Mouse (Mus musculus) heart, postnatal 0 days (tissue): ENCODE results near the gene Tbcd. TPM values are rescaled to one million over a fixed set of nuclear protein-coding genes. Genes with fewer than 3 reads are reported as not detected.

Experiments
- ATAC-seq: fragments of 200-750 bp; cut with Nextera tagmentation; 2 replicates; pipeline ENCODE4 v1.8.0; 2017; ENCODE audit warnings: low read depth, moderate number of reproducible peaks, moderate library complexity; ENCODE audit not compliant: insufficient read depth
- DNase-seq: peaks from one replicate; pipeline ENCODE4 v3.0.0-alpha.2; 2016; ENCODE audit warnings: low spot score
- H3K27ac ChIP-seq: fragments of 300-500 bp; sonication (generic); 2 replicates; pipeline ENCODE4 v1.5.1; 2014; ENCODE audit warnings: low read depth, mild to moderate bottlenecking
- H3K27me3 ChIP-seq: fragments of 300-500 bp; sonication (generic); 2 replicates; pipeline ENCODE4 v1.6.1; 2014; ENCODE audit warnings: low read length, mixed read lengths; ENCODE audit not compliant: control insufficient read depth, insufficient read depth
- H3K36me3 ChIP-seq: fragments of 300-500 bp; sonication (generic); replicated peaks from 2 replicates; pipeline ENCODE4 v1.6.1; 2014; ENCODE audit warnings: low read length, mixed read lengths; ENCODE audit not compliant: control insufficient read depth, insufficient read depth
- H3K4me1 ChIP-seq: fragments of 300-500 bp; sonication (generic); 2 replicates; pipeline ENCODE4 v1.6.1; 2014; ENCODE audit warnings: antibody characterized with exemption; ENCODE audit not compliant: control insufficient read depth, insufficient read depth
- H3K4me2 ChIP-seq: fragments of 300-500 bp; sonication (generic); 2 replicates; pipeline ENCODE4 v1.6.1; 2014; ENCODE audit warnings: low read depth, mild to moderate bottlenecking, low read length, moderate library complexity
- H3K4me3 ChIP-seq: fragments of 300-500 bp; sonication (generic); 2 replicates; pipeline ENCODE4 v1.5.1; 2014; ENCODE audit warnings: low read depth, low read length
- H3K9ac ChIP-seq: fragments of 300-500 bp; sonication (generic); replicated peaks from 2 replicates; pipeline ENCODE4 v1.6.1; 2014; ENCODE audit warnings: low read depth, low read length, mixed read lengths
- H3K9me3 ChIP-seq: fragments of 300-500 bp; sonication (generic); replicated peaks from 2 replicates; pipeline ENCODE4 v1.6.1; 2016; ENCODE audit warnings: low read length; ENCODE audit not compliant: control insufficient read depth
- CTCF ChIP-seq: IDR thresholded peaks from 2 replicates; pipeline ENCODE4 v1.5.1; 2016; ENCODE audit warnings: antibody characterized with exemption, control low read depth, low read depth
- EP300 ChIP-seq: IDR thresholded peaks from 2 replicates; pipeline ENCODE4 v1.6.1; 2016; ENCODE audit warnings: antibody characterized with exemption, low read depth
- WGBS: fragments of 180-500 bp; shearing (Covaris S2); extraction: QIAGEN DNeasy Blood & Tissue Kit; methylation state at CpG from one replicate; pipeline ENCODE4 v1.1.7; 2014; 5-methylcytosine and 5-hydroxymethylcytosine counted together
- polyA plus RNA-seq: library from polyadenylated mRNA; unstranded; fragments of >200 nt; fragmentation: Nextera tagmentation; extraction: Ambion mirVana; gene quantifications from 2 replicates; pipeline ENCODE4 v1.2.1, GENCODE M21; 2015
- total RNA-seq: library from RNA; depleted of rRNA; stranded (reverse); fragments of >200 nt; gene quantifications from 2 replicates; pipeline ENCODE4 v1.2.3, GENCODE M21; 2014; ENCODE audit warnings: low replicate concordance

The Tbcd gene
- total and polyA plus RNA-seq, 2 experiments from 2014 or later: 16.1 to 29.1 TPM

DNA sequence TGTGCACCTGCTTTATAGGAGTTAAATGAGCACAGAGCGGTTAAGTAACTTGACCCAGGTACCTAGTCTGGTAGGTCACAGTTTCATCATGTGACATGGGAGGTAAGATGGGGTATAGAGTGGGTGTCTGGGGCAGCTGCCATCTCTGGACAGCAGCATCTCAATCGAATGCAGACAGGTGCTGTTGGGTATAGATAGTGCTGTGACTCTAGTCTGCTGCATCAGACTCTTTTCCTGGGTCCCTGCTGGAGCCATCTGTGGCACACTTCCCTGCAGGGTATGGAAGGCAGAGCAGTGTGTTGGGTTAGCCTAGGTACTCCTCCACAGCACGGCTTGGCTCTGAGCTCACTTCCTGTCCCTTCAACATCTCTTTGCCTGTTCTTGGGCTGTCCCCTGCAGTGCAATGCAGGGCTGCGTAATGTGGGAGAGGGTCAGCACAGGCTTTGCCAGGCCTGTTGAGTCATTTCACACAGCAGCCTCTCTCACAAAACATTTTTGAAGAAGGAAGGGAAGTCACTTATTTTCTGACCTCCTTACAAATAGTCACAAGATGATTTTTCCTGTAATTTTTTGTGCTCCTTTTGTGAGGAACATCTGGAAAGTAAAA, 70.5 kb downstream of the Tbcd start:
- Histone ChIP-seq H3K27ac (no peak overlapping the region), H3K9me3 (no peaks in the 10 kb centered on the region), H3K4me2 (no peak overlapping the region), H3K36me3 (no peaks in the 10 kb centered on the region), H3K9ac (no peak overlapping the region), H3K27me3 (no peaks in the 10 kb centered on the region), H3K4me3 (no peak overlapping the region), H3K4me1 (peaks cover 5% of the 10 kb centered on the region; the same call in 1 of the 2 replicates)
- TF ChIP-seq CTCF: no peak
- no peak for TF ChIP-seq EP300
- ATAC-seq (no peak), DNase-seq (no peak)
- WGBS: 68% methylated on average over 4 of the region's 4 CpGs

DNA sequence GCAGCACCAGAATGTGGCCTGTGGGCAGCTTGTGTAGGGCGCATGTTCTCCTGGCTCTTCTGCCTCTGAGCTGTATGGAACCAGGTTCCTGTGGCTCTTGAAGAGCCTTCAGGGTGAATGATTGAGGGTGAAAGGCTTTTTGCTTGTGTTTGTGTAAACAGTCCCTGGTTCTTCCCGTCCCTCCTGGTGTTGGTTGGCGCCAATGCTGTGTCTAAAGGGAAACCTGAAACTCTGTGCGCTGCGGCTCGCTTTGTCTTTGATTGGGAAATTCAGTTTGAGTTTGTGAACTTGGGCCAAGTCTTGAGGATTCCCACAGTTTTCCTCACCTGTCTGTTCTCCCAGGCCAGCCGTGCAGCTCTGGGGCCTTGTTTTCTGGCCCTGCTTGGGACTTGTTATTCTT, 72.4 kb downstream of the Tbcd start:
- H3K9me3 ChIP-seq: no peaks in the 10 kb centered on the region
- ATAC-seq: no peak
- H3K4me2 ChIP-seq: no peak overlapping the region
- no peaks in the 10 kb centered on the region for H3K4me1 ChIP-seq
- no peak overlapping the region for H3K4me3 ChIP-seq
- H3K27me3 ChIP-seq: no peaks in the 10 kb centered on the region
- no peak for DNase-seq
- H3K36me3 ChIP-seq: no peaks in the 10 kb centered on the region
- no peak for TF ChIP-seq EP300
- no peak for TF ChIP-seq CTCF
- no peak overlapping the region for H3K9ac ChIP-seq
- WGBS: 96% methylated on average over 7 of the region's 7 CpGs
- no peak overlapping the region for H3K27ac ChIP-seq

DNA sequence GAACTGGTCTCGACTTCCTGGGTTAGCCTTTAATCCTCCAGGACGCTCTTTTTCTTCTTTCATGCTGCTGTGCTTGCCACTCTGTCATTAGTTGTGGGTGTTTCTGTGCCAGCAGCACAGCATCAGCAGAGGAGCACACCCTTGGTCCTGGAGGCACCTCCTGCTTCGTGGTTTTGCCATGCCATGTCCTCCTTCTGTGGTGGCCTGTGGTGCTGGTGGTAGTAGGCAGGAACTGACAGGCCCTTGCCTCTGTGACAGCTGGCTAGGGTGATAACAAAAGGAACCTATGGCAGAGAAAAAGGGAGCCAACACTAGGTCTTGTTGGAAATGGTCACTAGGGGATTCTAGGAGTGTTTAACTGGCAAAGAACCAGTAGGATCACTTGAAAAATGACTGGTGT, 78.0 kb downstream of the Tbcd start:
- H3K4me1 ChIP-seq: no peaks in the 10 kb centered on the region
- 89% methylated on average over 3 of the region's 3 CpGs for WGBS
- H3K9ac ChIP-seq: no peak overlapping the region
- DNase-seq: no peak
- H3K4me3 ChIP-seq: no peak overlapping the region
- no peak for ATAC-seq
- no peak overlapping the region for H3K27ac ChIP-seq
- H3K9me3 ChIP-seq: no peaks in the 10 kb centered on the region
- no peak for TF ChIP-seq CTCF
- no peak for TF ChIP-seq EP300
- no peaks in the 10 kb centered on the region for H3K36me3 ChIP-seq
- no peak overlapping the region for H3K4me2 ChIP-seq
- H3K27me3 ChIP-seq: no peaks in the 10 kb centered on the region

DNA sequence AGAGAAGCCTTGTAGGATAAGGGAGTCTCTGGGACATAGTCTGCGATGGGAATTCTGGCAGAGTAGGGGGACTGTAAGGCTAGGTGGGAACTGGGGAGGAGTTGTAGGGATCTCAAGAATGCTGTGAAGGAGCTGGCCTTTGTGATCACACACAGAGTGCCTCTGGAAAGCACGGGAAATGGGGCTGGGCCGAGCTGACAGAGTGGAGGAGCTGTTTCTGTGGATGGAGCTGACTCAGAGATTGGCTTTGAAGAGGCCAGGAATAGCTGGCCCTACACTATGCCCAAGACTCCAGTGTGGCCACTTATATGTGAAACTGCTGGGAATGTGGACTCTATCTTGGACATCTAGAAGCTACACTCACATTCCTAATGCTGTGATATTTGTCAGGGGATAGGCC, 84.8 kb downstream of the Tbcd start:
- 16% methylated on average over 3 of the region's 3 CpGs for WGBS

DNA sequence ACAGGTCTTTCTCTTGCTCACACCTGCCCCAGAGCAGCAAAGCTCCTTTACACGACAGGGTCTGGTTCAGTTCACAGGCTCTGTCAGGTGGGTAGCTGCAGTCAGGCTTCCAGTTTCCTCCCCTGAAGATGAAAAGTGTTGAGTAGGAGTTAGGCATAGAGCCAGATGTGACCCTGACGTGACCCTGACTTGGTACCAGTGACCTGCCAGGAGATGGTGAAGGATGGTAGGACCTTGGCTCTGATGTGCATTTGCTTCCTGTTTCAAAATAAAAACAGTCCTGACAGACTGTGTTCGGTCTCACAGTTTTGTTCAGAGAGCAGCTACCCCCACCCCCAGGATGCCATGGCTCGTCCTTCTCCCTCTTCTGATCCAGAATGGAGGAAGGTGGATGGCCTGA, 90.7 kb downstream of the Tbcd start:
- Histone ChIP-seq H3K9me3 (no peaks in the 10 kb centered on the region), H3K27me3 (no peaks in the 10 kb centered on the region), H3K27ac (no peak overlapping the region), H3K4me1 (no peaks in the 10 kb centered on the region), H3K9ac (no peak overlapping the region), H3K4me2 (no peak overlapping the region), H3K36me3 (0 out of 2 replicates have a peak, but pooled peaks cover 6% of the 10 kb centered on the region), H3K4me3 (no peak overlapping the region)
- WGBS: 76% methylated on average over 4 of the region's 4 CpGs
- DNase-seq (no peak), ATAC-seq (no peak)
- no peak for TF ChIP-seq CTCF
- no peak for TF ChIP-seq EP300

More for the DNA sequence above, 84.8 kb downstream of the Tbcd start:
- H3K36me3 ChIP-seq: 0 out of 2 replicates have a peak, but pooled peaks cover 5% of the 10 kb centered on the region
- H3K9ac ChIP-seq: no peak overlapping the region
- DNase-seq (no peak), ATAC-seq (no peak)
- H3K27ac ChIP-seq: no peak overlapping the region
- H3K4me1 ChIP-seq: no peaks in the 10 kb centered on the region
- no peaks in the 10 kb centered on the region for H3K27me3 ChIP-seq
- no peak for TF ChIP-seq EP300
- TF ChIP-seq CTCF: no peak
- H3K4me2 ChIP-seq: no peak overlapping the region
- H3K9me3 ChIP-seq: no peaks in the 10 kb centered on the region
- no peak overlapping the region for H3K4me3 ChIP-seq
